Mouse (Mus musculus) CH12.LX (cell line): ENCODE measurements around the gene Cyp4x1. TPM values are rescaled to one million over a fixed set of nuclear protein-coding genes. Genes with fewer than 3 reads are reported as not detected.

Experiments
- DNase-seq: peaks from one replicate; pipeline ENCODE4 v3.0.0-alpha.2; 2013; ENCODE audit errors: extremely low read depth
- H3K27ac ChIP-seq: 2 replicates; pipeline ENCODE4 v1.5.1; 2012; ENCODE audit warnings: low read depth, mild to moderate bottlenecking, control low read depth, moderate library complexity; ENCODE audit not compliant: insufficient read depth
- H3K27me3 ChIP-seq: replicated peaks from 2 replicates; pipeline ENCODE3; 2012; ENCODE audit warnings: inconsistent platforms
- H3K36me3 ChIP-seq, 2 experiments: replicated peaks in 1 of 2; 2 replicates each; pipeline versions ENCODE3 to v1.6.1; 2012; ENCODE audit warnings: inconsistent platforms in 1 of 2, low read length in 1 of 2, mild to moderate bottlenecking in 1 of 2, mixed read lengths in 1 of 2, moderate library complexity in 1 of 2; ENCODE audit not compliant: control insufficient read depth in 1 of 2, insufficient read depth in 1 of 2
- H3K4me1 ChIP-seq, 2 experiments: 2 replicates each; pipeline ENCODE4 v1.6.1; 2012; ENCODE audit warnings: inconsistent platforms in 1 of 2, moderate library complexity in 1 of 2; ENCODE audit not compliant: insufficient read depth in 2 of 2, control insufficient read depth in 1 of 2
- H3K4me2 ChIP-seq: 2 replicates; pipeline ENCODE4 v1.6.1; 2012; ENCODE audit warnings: low read depth, mild to moderate bottlenecking, control low read depth; ENCODE audit not compliant: poor library complexity, insufficient read depth, severe bottlenecking
- H3K4me3 ChIP-seq, 3 experiments: fragments of 150-350 bp in 1 of 3; sonication (generic) in 1 of 3; replicated peaks in 1 of 3; 2 replicates each; pipeline versions ENCODE3 to v1.5.1; 2011 to 2012; ENCODE audit warnings: low read depth in 2 of 3, low read length in 2 of 3, mild to moderate bottlenecking in 2 of 3, moderate library complexity in 2 of 3, control low read depth in 1 of 3, improper control_type of control experiment in 1 of 3, inconsistent platforms in 1 of 3, mixed read lengths in 1 of 3; ENCODE audit not compliant: poor library complexity in 1 of 3
- H3K79me2 ChIP-seq: replicated peaks from 2 replicates; pipeline ENCODE4 v1.6.1; 2012; ENCODE audit warnings: mild to moderate bottlenecking, moderate library complexity; ENCODE audit not compliant: control insufficient read depth, poor library complexity, insufficient read depth, severe bottlenecking; ENCODE audit errors: extremely low read depth
- H3K9ac ChIP-seq: 2 replicates; pipeline ENCODE4 v1.6.1; 2012; ENCODE audit warnings: low read depth, mild to moderate bottlenecking, control low read depth, moderate library complexity; ENCODE audit not compliant: insufficient read depth
- H3K9me3 ChIP-seq: replicated peaks from 2 replicates; pipeline ENCODE3; 2012; ENCODE audit warnings: low read length, inconsistent platforms, mixed read lengths
- BHLHE40 ChIP-seq: IDR thresholded peaks from 2 replicates; pipeline ENCODE4 v1.6.1; 2011; ENCODE audit warnings: mild to moderate bottlenecking, low read depth, low read length, improper control_type of control experiment
- CTCF ChIP-seq, 2 experiments: IDR thresholded peaks in 1 of 2; conservative IDR thresholded peaks in 1 of 2; 2 replicates each; pipeline ENCODE4 v1.5.1; 2011 to 2012; ENCODE audit warnings: low read depth in 2 of 2, low read length in 2 of 2, improper control_type of control experiment in 1 of 2, inconsistent platforms in 1 of 2, mild to moderate bottlenecking in 1 of 2, moderate library complexity in 1 of 2
- ELF1 ChIP-seq: IDR thresholded peaks from 2 replicates; pipeline ENCODE4 v1.6.1; 2014; ENCODE audit warnings: low read depth, mild to moderate bottlenecking, inconsistent platforms, low read length, improper control_type of control experiment
- EP300 ChIP-seq: IDR thresholded peaks from 2 replicates; pipeline ENCODE4 v1.6.1; 2011; ENCODE audit warnings: low read length, improper control_type of control experiment
- GABPA ChIP-seq: IDR thresholded peaks from 2 replicates; pipeline ENCODE4 v1.6.1; 2012; ENCODE audit warnings: low read depth, low read length, improper control_type of control experiment, inconsistent platforms; ENCODE audit not compliant: insufficient replicate concordance
- JUN ChIP-seq: IDR thresholded peaks from 2 replicates; pipeline ENCODE4 v1.6.1; 2011; ENCODE audit warnings: low read depth, mild to moderate bottlenecking, low read length, improper control_type of control experiment, moderate library complexity; ENCODE audit not compliant: insufficient read depth
- KAT2A ChIP-seq: IDR thresholded peaks from 2 replicates; pipeline ENCODE4 v1.6.1; 2012; ENCODE audit warnings: low read length, improper control_type of control experiment, inconsistent platforms; ENCODE audit not compliant: insufficient replicate concordance
- MAFK ChIP-seq: IDR thresholded peaks from 2 replicates; pipeline ENCODE4 v1.6.1; 2011; ENCODE audit warnings: low read length, improper control_type of control experiment; ENCODE audit not compliant: insufficient replicate concordance
- MAZ ChIP-seq: IDR thresholded peaks from 2 replicates; pipeline ENCODE4 v1.6.1; 2012; ENCODE audit warnings: low read depth, mild to moderate bottlenecking, inconsistent platforms, low read length, improper control_type of control experiment, moderate library complexity
- MXI1 ChIP-seq: IDR thresholded peaks from 2 replicates; pipeline ENCODE4 v1.6.1; 2011; ENCODE audit warnings: mild to moderate bottlenecking, low read depth, low read length, improper control_type of control experiment
- RCOR1 ChIP-seq: conservative IDR thresholded peaks from 2 replicates; pipeline ENCODE4 v1.6.1; 2012; ENCODE audit warnings: low read depth, mild to moderate bottlenecking, inconsistent platforms, low read length, improper control_type of control experiment
- SMC3 ChIP-seq: IDR thresholded peaks from 2 replicates; pipeline ENCODE4 v1.6.1; 2011; ENCODE audit warnings: low read depth, low read length, improper control_type of control experiment
- TBP ChIP-seq: conservative IDR thresholded peaks from 2 replicates; pipeline ENCODE4 v1.6.1; 2011; ENCODE audit warnings: low read depth, low read length, improper control_type of control experiment
- UBTF ChIP-seq: IDR thresholded peaks from 2 replicates; pipeline ENCODE4 v1.6.1; 2012; ENCODE audit warnings: low read depth, mild to moderate bottlenecking, inconsistent platforms, low read length, improper control_type of control experiment, moderate library complexity
- ZC3H11A ChIP-seq: IDR thresholded peaks from 2 replicates; pipeline ENCODE4 v1.6.1; 2012; ENCODE audit warnings: low read depth, mild to moderate bottlenecking, inconsistent platforms, low read length, improper control_type of control experiment
- ZKSCAN1 ChIP-seq: IDR thresholded peaks from 2 replicates; pipeline ENCODE4 v1.6.1; 2012; ENCODE audit warnings: low read depth, inconsistent platforms, low read length, improper control_type of control experiment, borderline replicate concordance
- ZMIZ1 ChIP-seq: IDR thresholded peaks from 2 replicates; pipeline ENCODE4 v1.6.1; 2012; ENCODE audit warnings: low read depth, mild to moderate bottlenecking, inconsistent platforms, low read length, improper control_type of control experiment
- ZNF384 ChIP-seq: IDR thresholded peaks from 2 replicates; pipeline ENCODE4 v1.6.1; 2012; ENCODE audit warnings: low read depth, low read length, improper control_type of control experiment, inconsistent platforms
- dilution Hi-C: fragments of 300-500 bp; cut with MboI; formaldehyde crosslinking; loops from 2 replicates; pipeline ENCODE4 v1.14.3; 2020; ENCODE audit warnings: low sequenced_read_pairs; ENCODE audit not compliant: extremely low pct_unique_long_range_greater_than_20kb, extremely low pct_ligation_motif_present
- in situ Hi-C: fragments of 300-500 bp; cut with MboI; formaldehyde crosslinking; loops from 3 replicates; pipeline ENCODE4 v1.14.3; 2019; ENCODE audit warnings: low sequenced_read_pairs, low pct_ligation_motif_present, low pct_unique_long_range_greater_than_20kb, mixed read lengths
- polyA plus RNA-seq: library from polyadenylated mRNA; unstranded; fragments of >175 nt; gene quantifications from 2 replicates; pipeline ENCODE4 v1.2.1, GENCODE M21; 2012; ENCODE audit warnings: low read depth; ENCODE audit not compliant: insufficient read length
- total RNA-seq, 2 experiments: library from RNA; depleted of rRNA; stranded (reverse); fragments of 300-350 nt in 1 of 2; fragments of >200 nt in 1 of 2; gene quantifications; 2 replicates each; pipeline ENCODE4 v1.2.3; 2012 to 2014

Cyp4x1 gene
- total and polyA plus RNA-seq, 3 experiments, result 0.07 TPM; not detected in 2

DNA sequence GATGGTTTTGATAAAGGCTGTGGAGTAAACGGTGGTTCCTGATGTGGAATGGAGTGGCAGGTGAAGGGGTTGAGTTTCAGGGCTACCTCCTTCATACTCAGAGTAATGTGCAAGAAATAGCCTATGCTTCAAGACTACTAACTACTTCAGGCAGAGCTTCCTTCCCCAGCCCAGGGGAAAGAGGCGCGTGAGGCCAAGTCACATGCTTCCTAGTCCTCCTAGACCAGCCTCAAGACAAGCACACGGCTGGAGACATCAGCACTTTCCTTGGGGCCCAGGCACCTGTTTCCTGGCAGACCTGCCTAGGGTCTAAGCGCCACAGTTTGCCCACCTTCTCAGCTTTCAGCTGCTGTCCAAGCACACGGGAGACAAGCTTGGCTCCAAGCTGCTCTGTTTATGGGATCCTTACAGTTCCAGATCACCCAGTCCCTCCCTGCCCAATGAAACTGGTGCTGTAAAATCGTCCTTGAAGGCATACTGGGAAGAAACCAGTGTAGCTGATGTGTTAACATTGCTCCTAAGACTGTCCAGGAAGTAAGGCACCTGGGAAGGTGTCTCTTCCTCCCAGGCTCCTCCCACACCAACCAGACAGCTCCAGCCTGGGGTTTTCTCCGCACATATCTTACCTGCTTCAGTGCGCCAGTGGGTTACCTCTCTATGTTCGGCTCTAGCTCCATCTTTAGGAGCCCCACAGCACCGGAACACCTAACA, 37.5 kb downstream of the Cyp4x1 start:
- peaks cover 82% of the 10 kb centered on the region for H3K27me3 ChIP-seq
- DNase-seq, result no peak
- no peak overlapping the region for H3K9ac ChIP-seq
- H3K27ac ChIP-seq, result no peak overlapping the region
- H3K79me2 ChIP-seq, result no peaks in the 10 kb centered on the region
- H3K4me1 ChIP-seq, result peaks cover 4 to 6% of the 10 kb centered on the region in 2 experiments; a peak in 3 of 4 replicates
- peak overlapping the region; percentile 97 for H3K4me2 ChIP-seq
- dilution Hi-C loops, result no loop called here
- H3K36me3 ChIP-seq, result no peaks in the 10 kb centered on the region
- no peaks in the 10 kb centered on the region for H3K9me3 ChIP-seq
- H3K4me3 ChIP-seq, result peak overlapping the region in 2 of 3 experiments; percentile 15 to 42
- TF ChIP-seq ELF1, result peak; percentile 28; the same call in 1 of the 2 replicates
- TF ChIP-seq JUN, result no peak
- TF ChIP-seq, all 38 proteins: peak for 1
- in situ Hi-C loops, result loop anchor here (25.0 kb wide), 1 partner anchor 434 kb away; no protein-coding TSS in a partner anchor

DNA sequence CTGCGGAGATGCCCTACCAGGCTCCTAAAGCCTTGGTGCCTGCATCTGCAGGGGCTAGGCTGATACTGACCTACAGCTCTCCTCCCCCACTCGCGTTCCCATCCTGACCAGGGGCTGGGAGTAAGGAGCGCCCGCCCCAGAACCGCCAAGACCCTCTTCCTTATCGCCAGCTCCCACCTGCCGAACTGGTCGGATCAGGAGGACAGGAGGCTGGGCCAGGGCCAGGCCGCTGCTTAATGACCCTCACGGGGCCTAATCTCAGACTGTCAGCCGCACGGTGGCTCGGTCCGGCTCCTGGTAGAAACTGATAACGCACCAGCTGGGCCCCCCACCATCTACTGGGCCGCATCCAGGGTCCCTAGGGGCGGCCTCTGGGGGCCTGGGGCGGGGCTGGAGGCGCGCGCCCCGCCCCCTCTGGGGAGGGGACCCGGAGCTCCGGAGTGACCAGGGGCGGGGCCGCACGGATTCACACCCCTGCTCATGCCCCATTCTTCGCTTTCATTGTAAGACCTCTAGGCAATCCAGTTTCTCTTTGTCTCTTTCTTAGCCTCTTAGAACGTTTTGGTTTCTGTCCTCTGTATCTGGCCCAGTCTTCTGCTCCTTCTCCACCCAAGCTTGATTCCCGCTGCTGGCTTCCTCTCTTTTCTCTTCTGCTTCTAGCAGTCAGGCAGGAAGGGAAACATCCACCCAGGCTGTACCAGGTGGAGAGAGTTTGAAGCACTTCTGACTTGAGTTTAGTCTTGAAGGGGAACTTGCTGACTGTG, 38.2 kb downstream of the Cyp4x1 start:
- Histone ChIP-seq H3K4me2 (peak overlapping the region; percentile 97), H3K4me3 (peak overlapping the region in 2 of 3 experiments; percentile 13 to 26), H3K79me2 (no peaks in the 10 kb centered on the region), H3K9me3 (no peaks in the 10 kb centered on the region), H3K9ac (no peak overlapping the region), H3K4me1 (peaks cover 4 to 6% of the 10 kb centered on the region in 2 experiments; a peak in 3 of 4 replicates), H3K36me3 (no peaks in the 10 kb centered on the region), H3K27me3 (peaks cover 86% of the 10 kb centered on the region), H3K27ac (no peak overlapping the region)
- no peak for DNase-seq
- TF ChIP-seq MAFK, result no peak
- TF ChIP-seq JUN, result no peak
- TF ChIP-seq ELF1, result no peak
- TF ChIP-seq ZMIZ1, result no peak
- no peak for TF ChIP-seq BHLHE40
- no peak for TF ChIP-seq MAZ
- TF ChIP-seq EP300, result no peak
- TF ChIP-seq TBP, result no peak
- no peak for TF ChIP-seq MXI1
- no peak for TF ChIP-seq RCOR1
- no peak for TF ChIP-seq ZNF384
- TF ChIP-seq UBTF, result no peak
- TF ChIP-seq CTCF (conservative IDR thresholded peaks at IDR 0.05 in 1 of 2, IDR thresholded peaks at IDR 0.05 in 1 of 2; ENCODE audit: low read depth in 2 of 2, low read length in 2 of 2), result no peak
- TF ChIP-seq ZC3H11A, result no peak
- no peak for TF ChIP-seq SMC3
- no peak for TF ChIP-seq ZKSCAN1
- no peak for TF ChIP-seq KAT2A
- no peak for TF ChIP-seq GABPA
- in situ Hi-C loops, result loop anchor here (25.0 kb wide), 1 partner anchor 434 kb away; no protein-coding TSS in a partner anchor
- dilution Hi-C loops, result no loop called here
